Mouse (Mus musculus) adrenal gland, postnatal 14 days (tissue): ENCODE results near the gene H3f3b. TPM values are rescaled to one million over a fixed set of nuclear protein-coding genes. Genes with fewer than 3 reads are reported as not detected.
"Not testable (repeated sequence)": the region's sequence is repeated elsewhere in the genome, so short reads cannot be mapped to it uniquely, and the experiment has no call there.

ENCODE experiments used
- DNase-seq: peaks from one replicate; pipeline ENCODE4 v3.0.0; 2021; ENCODE audit warnings: mixed read lengths
- total RNA-seq: library from RNA; stranded (reverse); gene quantifications from 2 replicates; pipeline ENCODE4 v1.2.3, GENCODE M21; 2021

H3f3b gene
- total RNA-seq, 1 experiment from 2014 or later = 340 TPM

- DNase-seq = no peak
Measured at GRCm38 (mm10) chr11:116021328-116022220, 6.2 kb downstream of the H3f3b start.

DNA sequence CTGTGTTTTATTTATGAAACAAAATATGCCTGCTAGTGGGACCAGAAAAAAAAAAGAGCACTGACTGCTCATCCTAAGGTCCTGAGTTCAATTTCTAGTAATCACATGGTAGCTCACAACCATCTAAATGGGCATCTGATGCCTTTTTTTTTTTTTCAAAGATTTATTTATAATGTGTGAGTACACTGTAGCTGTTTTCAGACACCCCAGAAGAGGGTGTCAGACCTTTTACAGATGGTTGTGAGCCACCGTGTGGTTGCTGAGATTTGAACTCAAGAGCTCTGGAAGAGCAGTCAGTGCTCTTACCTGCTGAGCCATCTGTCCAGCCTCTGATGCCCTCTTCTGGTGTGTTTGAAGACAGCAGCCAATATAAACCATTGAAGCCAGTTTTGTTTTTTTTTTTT, 7.2 kb downstream of the H3f3b start:
- no peak for DNase-seq

- DNase-seq = peak; percentile 45
Measured at GRCm38 (mm10) chr11:116019976-116020411, 7.8 kb downstream of the H3f3b start.

DNA sequence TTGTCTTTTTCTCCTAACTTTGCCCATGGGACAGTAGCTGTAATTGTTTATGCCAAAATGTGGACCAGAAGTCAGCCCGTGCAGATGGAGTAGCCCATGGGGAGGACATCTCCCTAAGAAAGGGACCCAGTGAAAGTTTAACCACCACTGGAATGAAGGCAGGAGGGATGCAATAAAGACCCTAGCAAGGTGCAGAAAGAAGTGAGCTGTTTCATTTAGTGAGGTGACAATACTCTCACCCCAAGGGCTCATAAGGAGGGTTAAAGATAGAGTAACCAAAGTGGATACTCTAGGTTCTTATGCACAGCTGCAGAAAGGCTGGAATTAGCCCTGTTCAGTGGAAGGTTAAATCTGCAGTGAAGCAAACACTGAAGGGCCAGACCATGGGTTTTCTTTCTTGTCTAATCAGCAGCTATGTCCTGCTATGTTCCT, 8.4 kb downstream of the H3f3b start:
- DNase-seq = no peak

DNA sequence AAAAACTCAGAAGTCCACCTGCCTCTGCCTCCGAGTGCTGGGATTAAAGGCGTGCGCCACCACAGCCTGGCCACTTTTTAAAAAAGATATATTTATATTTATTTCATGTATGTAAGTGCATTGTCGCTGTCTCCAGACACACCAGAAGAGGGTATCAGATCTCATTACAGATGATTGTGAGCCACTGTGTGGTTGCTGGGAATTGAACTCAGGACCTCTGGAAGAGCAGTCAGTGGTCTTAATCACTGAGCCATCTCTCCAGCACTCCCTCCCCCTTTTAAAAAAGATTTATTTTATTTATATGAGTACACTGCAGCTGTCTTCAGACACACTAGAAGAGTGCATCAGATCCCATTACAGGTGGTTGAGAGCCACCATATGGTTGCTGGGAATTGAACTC, 8.9 kb downstream of the H3f3b start:
- not testable (repeated sequence) for DNase-seq

- DNase-seq = peak; percentile 62
Measured at GRCm38 (mm10) chr11:116018106-116018505, 9.7 kb downstream of the H3f3b start.

- DNase-seq = no peak
Measured at GRCm38 (mm10) chr11:116014821-116015220, 12.9 kb downstream of the H3f3b start.

DNA sequence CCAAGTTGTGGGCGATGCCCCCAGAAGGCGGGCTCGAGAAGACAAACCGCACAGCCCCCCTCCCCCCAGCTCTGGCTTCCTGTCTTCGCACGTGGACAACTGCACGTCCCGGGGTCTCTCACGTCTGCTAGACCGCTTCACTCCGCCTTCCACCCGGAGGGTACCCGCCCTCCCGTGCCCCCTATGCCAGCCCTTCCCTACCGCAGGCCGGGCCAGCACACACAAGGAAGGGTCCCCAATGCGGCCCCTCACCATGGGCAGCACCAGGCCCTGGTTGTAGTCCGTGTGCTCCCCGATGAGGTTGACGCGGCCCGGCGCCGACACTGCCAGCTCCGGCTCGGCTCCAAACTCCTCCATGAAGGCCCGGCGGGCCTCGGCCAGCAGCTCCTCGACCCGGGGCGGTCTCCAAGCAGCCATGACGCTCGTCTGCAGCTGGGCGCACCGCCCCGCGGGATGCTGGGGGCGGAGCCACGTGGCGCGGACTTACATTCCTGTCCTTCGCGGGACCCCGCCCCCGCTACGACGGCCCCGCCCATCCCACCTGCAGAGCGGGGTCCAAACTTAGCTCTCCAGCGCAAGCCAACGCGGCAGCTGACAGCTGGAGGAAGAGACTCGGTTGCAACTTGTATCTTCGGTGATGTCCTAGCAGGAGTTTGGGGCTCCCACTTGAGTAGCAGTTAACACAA, 15.4 kb downstream of the H3f3b start, which contains the start of gene Galk1:
Gene Galk1, minus strand, starts transcription at position 458 of the 686 bp plus-strand sequence.
- DNase-seq = peak; percentile 94

DNA sequence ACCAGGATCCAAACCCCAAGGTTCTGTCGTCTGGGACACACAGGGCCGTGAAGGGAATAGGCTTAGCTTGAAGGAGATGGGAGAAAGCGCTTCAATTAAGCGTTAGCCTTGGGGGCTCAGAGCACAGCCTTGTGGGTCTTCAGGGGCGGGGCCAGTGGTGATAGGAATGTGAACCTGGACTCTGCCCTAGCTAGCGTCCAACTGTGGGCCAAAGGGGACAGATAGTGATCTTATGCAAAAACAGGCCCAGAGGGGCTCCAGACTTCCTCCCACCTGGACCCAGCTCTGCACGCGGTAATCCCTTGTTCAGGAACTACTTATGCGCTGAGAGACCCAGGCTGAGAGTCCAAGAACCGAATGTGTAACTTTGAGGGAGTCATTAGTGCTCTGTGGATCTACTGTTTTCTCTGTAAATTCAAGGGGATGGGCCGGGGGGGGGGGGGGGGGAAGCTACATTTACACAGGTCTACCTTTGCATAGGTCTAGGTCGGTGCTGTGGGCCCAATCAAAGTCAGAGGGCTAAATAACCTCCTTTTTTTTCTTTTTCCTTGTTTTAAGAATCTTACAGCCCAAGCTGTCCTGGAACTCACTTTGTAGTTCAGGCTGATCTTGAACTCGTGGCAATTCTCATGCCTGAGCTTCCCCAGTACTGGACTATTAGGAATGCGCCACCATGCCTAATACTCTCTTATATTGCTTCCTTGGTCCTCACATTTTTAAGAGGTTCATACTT, 16.1 kb downstream of the H3f3b start:
- DNase-seq = no peak

DNA sequence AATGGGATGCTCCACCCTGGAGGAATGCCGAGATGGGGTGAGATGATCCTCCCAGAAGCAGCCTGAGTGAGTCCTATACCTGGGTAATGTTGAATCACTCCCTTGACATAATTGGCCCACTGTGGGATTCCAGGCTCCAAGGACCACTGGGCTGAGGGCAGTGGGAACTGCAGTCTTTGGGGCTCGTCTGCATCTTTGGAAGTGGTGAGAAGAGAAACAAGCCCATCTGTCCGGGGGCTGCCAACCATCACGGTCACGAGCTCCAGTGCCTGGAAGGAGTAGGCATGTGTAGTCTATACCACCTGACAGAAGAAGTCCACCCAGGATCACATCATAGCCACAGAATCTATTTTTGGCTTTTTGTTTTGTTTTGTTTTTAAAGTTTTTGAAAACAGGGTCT, 16.8 kb downstream of the H3f3b start:
- DNase-seq = no peak

- no peak for DNase-seq
Measured at GRCm38 (mm10) chr11:116010146-116010545, 17.6 kb downstream of the H3f3b start.

DNA sequence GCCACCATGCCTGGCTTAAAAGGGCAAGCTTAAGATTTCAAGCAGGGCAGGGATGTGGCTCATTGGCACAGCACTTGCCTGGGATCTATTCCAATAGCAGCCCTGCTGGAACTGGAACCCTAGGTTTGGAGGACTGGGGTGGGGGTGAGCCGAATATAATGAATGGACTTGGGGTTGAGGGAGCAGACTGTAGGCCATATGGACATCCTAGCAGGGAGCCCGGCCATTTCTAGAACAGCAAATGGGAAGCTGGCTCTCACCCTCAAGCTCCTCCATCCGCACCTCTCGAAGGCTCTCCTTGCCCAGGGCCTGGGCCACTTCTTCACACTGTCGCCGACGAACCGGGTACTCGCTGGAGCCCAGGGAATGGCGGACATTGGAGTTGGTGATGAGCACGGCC, 18.1 kb downstream of the H3f3b start:
- no peak for DNase-seq

DNA sequence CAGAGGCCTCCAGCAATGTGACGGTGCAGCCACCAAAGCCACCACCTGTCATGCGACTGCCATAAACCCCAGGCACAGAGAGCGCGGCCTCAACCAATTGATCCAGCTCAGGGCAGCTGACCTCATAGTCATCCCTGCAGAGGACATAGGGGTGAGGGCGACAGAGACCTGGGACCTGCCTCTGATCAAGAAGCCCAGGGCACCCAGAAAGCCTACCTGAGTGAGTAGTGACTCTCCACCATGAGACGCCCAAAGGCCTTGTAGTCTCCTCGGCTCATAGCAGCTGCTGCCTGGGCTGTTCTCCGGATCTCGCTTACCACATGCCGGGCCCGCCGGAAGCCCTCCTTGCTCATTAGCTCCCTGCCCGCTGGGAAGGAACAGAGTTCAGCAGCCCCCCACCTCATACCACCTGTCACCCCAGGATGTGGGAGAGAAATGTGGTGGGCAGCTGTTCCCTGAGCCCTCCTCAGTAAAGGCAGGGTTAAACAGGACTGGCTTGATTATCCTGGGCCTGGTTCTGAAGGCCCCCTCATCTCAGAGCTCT, 18.9 kb downstream of the H3f3b start:
- DNase-seq = no peak

- no peak for DNase-seq
Measured at GRCm38 (mm10) chr11:116008411-116008810, 19.4 kb downstream of the H3f3b start.

- no peak for DNase-seq
Measured at GRCm38 (mm10) chr11:116007095-116007850, 20.5 kb downstream of the H3f3b start.

DNA sequence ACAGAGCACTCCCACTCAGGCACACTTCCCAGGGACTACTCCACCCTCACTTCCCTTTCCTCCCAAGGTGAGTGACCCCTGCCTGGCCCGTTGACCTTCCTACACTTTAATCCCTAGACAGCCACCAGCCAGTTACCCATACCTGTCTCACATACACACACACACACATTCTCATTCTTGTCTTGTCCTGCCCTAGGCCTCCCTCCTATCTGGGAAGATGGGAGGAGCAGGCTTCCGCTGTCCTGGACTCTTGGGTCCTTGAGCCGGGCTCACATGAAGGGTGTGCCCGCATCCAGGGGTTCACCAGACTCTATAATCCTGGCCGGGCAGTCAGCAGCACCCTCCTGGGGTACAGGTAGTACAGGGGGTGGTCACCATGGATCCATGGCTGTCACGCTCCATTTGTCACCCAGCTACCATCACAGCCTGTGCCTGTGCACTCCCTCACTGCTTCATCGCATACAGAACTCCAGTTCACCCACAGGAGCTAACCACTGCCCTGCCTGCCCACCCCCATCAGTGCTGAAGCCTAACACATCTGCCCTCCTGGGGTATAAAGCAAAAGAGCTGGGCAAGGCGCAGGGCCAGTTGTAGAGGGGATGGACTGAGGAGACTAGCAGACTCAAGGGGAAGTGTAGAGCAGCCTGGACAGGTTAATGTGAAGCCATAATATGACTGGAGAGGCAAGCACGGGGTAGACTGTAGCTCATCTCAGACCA, 21.9 kb downstream of the H3f3b start:
- DNase-seq = no peak

- DNase-seq = peak; percentile 91
Measured at GRCm38 (mm10) chr11:116004840-116005700, 22.7 kb downstream of the H3f3b start.

DNA sequence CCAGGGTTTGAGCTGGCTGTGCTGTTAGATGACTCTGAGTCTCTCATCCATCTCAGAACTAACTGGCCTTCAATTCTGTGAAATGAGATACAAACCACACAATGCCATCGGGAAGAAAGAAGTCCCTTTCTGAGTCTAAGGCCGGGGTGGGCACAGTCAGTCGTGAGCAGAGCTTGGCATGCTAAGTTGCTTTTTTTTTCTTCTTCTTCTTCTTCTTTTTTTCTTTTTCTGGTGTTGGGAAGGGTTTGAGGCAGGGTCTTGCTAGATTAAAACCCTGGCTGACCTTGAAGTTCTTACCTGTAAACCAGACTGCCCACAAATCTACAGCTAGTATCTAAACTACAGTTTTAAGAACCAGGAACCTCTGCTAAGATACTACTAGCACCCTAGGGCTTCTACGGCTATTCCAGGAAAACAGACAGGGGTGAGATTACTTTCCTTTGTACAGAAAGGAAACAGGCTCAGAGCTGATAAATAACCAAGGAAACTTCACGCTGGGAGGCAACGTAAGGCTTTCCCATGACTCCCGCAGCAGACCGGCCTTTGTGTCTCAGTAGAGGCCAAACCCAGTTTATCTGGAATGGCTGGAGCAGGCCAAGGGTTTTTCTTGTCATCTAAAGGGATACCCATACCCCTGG, 23.5 kb downstream of the H3f3b start:
- no peak for DNase-seq

- no peak for DNase-seq
Measured at GRCm38 (mm10) chr11:116002894-116003293, 24.9 kb downstream of the H3f3b start.
